Mouse (Mus musculus) heart, postnatal 0 days (tissue): ENCODE data around the gene Dnaaf5.

Experiments
- CTCF ChIP-seq: IDR thresholded peaks from 2 replicates; pipeline ENCODE4 v1.5.1; 2016; ENCODE audit warnings: antibody characterized with exemption, control low read depth, low read depth
- EP300 ChIP-seq: IDR thresholded peaks from 2 replicates; pipeline ENCODE4 v1.6.1; 2016; ENCODE audit warnings: antibody characterized with exemption, low read depth

- TF ChIP-seq CTCF (no peak), EP300 (no peak)
These were observed 11.6 kb upstream of the Dnaaf5 start for GRCm38 (mm10) chr5:139138261-139138925.
